Mouse (Mus musculus) limb, embryonic 10.5 days (tissue): ENCODE data around the gene Smim10l2a. TPM values are rescaled to one million over a fixed set of nuclear protein-coding genes. Genes with fewer than 3 reads are reported as not detected.

Experiments
- polyA plus RNA-seq: library from polyadenylated mRNA; unstranded; fragments of >200 nt; fragmentation: Nextera tagmentation; extraction: Ambion mirVana; gene quantifications from 2 replicates; pipeline ENCODE4 v1.2.1, GENCODE M21; 2016

The Smim10l2a gene
- polyA plus RNA-seq, 1 experiment from 2014 or later: 10.6 TPM

Other genes with a start within 250 kb of the Smim10l2a start
- 0.20 and 0.56 TPM in 2 replicates for gene 3830403N18Rik, start 238.0 kb upstream of the Smim10l2a start, polyA plus RNA-seq
- not detected in 2 replicates for gene Gm773, start 161.7 kb upstream of the Smim10l2a start, polyA plus RNA-seq
- 7.6 and 9.1 TPM in 2 replicates for gene Zfp449, start 28.2 kb upstream of the Smim10l2a start, polyA plus RNA-seq
- gene Gm2174, start 73.4 kb downstream of the Smim10l2a start, polyA plus RNA-seq: 1.1 and 1.6 TPM in 2 replicates
- gene Ints6l, start 80.3 kb downstream of the Smim10l2a start, polyA plus RNA-seq: 35.5 and 36.0 TPM in 2 replicates
- not detected in 2 replicates for gene Gm10477, start 150.2 kb downstream of the Smim10l2a start, polyA plus RNA-seq
- 0.14 TPM in 1 of 2 replicates, not detected in the other for gene Gm648, start 175.0 kb downstream of the Smim10l2a start, polyA plus RNA-seq
- 35.5 and 38.7 TPM in 2 replicates for gene Mmgt1, start 223.5 kb downstream of the Smim10l2a start, polyA plus RNA-seq
- 7.5 and 10.6 TPM in 2 replicates for gene Slc9a6, start 235.2 kb downstream of the Smim10l2a start, polyA plus RNA-seq